ENCODE assay signal across 43 mouse cellular contexts in the genomic region with DNA sequence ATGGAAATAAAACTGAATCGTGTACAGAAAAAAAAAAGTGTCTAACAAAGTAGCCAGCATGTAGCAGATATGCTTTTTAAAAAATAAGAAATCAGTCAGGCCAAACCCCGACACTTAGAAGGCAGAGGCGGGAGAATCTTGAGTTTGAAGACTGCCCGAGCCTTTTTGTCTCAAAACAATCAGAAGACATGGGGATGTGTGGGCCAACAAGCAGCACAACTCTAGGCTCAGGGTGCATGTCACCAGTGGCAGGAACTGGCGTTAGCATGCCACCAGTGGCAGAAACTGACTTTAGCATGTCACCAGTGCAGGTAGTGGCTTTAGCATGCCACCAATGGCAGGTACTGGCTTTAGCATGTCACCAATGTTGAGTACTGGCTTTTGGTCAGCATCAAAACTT. TPM values are rescaled to one million over a fixed set of nuclear protein-coding genes. Genes with fewer than 3 reads are reported as not detected.
"Had no signal": no experiment of that assay in that cellular context is flagged by ENCODE, and none has a peak within 500 bp of the region (broad histone marks: within the 10 kb centered on the region; RNA-seq: fewer than 3 reads in every experiment).

No protein-coding gene starts in this region.

- H3K9ac ChIP-seq: heart, embryonic 12.5 days; heart, embryonic 13.5 days; heart, embryonic 15.5 days; hindbrain, embryonic 12.5 days; hindbrain, embryonic 14.5 days; hindbrain, embryonic 15.5 days; intestine, embryonic 15.5 days; kidney, embryonic 15.5 days had no signal

- H3K4me2 ChIP-seq: heart, embryonic 11.5 days; heart, embryonic 12.5 days; heart, embryonic 13.5 days; heart, embryonic 15.5 days; hindbrain, embryonic 12.5 days; hindbrain, embryonic 14.5 days; hindbrain, embryonic 15.5 days; intestine, embryonic 15.5 days; kidney, embryonic 15.5 days had no signal

- DNase-seq: kidney, adult 11 months; kidney, adult 18-20 months; kidney, adult 9 months; layer of hippocampus, adult 9-11 months; layer of hippocampus, postnatal 36 days had no signal

- H3K36me3 ChIP-seq: heart, embryonic 12.5 days; heart, embryonic 13.5 days; heart, embryonic 15.5 days; hindbrain, embryonic 10.5 days; hindbrain, embryonic 12.5 days; hindbrain, embryonic 15.5 days; intestine, embryonic 15.5 days; kidney, embryonic 15.5 days had no signal

- H3K27me3 ChIP-seq: heart, embryonic 12.5 days; heart, embryonic 13.5 days; heart, embryonic 15.5 days; hindbrain, embryonic 12.5 days; hindbrain, embryonic 15.5 days; intestine, embryonic 15.5 days; kidney, embryonic 15.5 days had no signal

- ATAC-seq: hindbrain, postnatal 0 days; inflammation-experienced regulatory T-cells, adult 6 months; intestine, embryonic 15.5 days; intestine, embryonic 16.5 days; intestine, postnatal 0 days had no signal

- H3K27ac ChIP-seq: heart, embryonic 13.5 days; heart, embryonic 15.5 days; hindbrain, embryonic 10.5 days; hindbrain, embryonic 12.5 days; hindbrain, postnatal 0 days; intestine, embryonic 15.5 days; kidney, embryonic 15.5 days; kidney, postnatal 0 days; layer of hippocampus, adult 2 months; left cerebral cortex, adult 2 months had no signal

- H3K4me1 ChIP-seq: heart, embryonic 13.5 days; heart, embryonic 15.5 days; intestine, embryonic 15.5 days had no signal

- H3K4me3 ChIP-seq: heart, embryonic 12.5 days; heart, embryonic 13.5 days; heart, embryonic 15.5 days; hindbrain, embryonic 10.5 days; hindbrain, embryonic 12.5 days; hindbrain, embryonic 15.5 days; intestine, embryonic 15.5 days; kidney, embryonic 15.5 days; layer of hippocampus, adult 2 months; left cerebral cortex, adult 2 months had no signal

- H3K9me3 ChIP-seq: heart, embryonic 12.5 days; heart, embryonic 13.5 days; heart, embryonic 15.5 days; hindbrain, embryonic 10.5 days; hindbrain, embryonic 12.5 days; hindbrain, embryonic 15.5 days; intestine, embryonic 15.5 days; kidney, embryonic 15.5 days had no signal

RNA-seq across cellular contexts. Expression of a gene that starts 23.9 kb away (rescaled TPM):
- total RNA-seq: heart, postnatal 10 days; heart, postnatal 14 days; heart, postnatal 25 days; heart, postnatal 4 days; hematopoietic stem cell, adult 5-6 weeks; hindbrain, postnatal 0 days; layer of hippocampus, adult 18-20 months; layer of hippocampus, adult 2 months; layer of hippocampus, adult 8-10 months; layer of hippocampus, postnatal 10 days; layer of hippocampus, postnatal 14 days; layer of hippocampus, postnatal 25 days; left cerebral cortex, adult 18-20 months; left cerebral cortex, adult 2 months; left cerebral cortex, adult 8-10 months had no signal
- polyA plus RNA-seq: heart, embryonic 12.5 days; heart, embryonic 13.5 days; heart, embryonic 14.5 days; heart, embryonic 15.5 days; heart, embryonic 16.5 days; heart, postnatal 0 days; hindbrain, embryonic 10.5 days; hindbrain, embryonic 11.5 days; hindbrain, embryonic 12.5 days; hindbrain, postnatal 0 days; inflammation-experienced regulatory T-cells, adult 6 months; intestine, embryonic 14.5 days; intestine, embryonic 15.5 days; intestine, embryonic 16.5 days; intestine, postnatal 0 days; kidney, adult 2 months; kidney, embryonic 14.5 days; kidney, embryonic 15.5 days; kidney, embryonic 16.5 days; kidney, postnatal 0 days; large intestine, adult 2 months had no signal
